Mouse (Mus musculus) kidney, embryonic 15.5 days (tissue): ENCODE measurements around the gene Abtb2. TPM values are rescaled to one million over a fixed set of nuclear protein-coding genes. Genes with fewer than 3 reads are reported as not detected.
A peak's percentile ranks its signal among the peaks of the same experiment; 100 is the strongest.

Experiments
- ATAC-seq: fragments of 200-750 bp; cut with Nextera tagmentation; replicated peaks from 2 replicates; pipeline ENCODE4 v1.8.0; 2017; ENCODE audit warnings: moderate TSS enrichment; ENCODE audit not compliant: low FRiP score
- H3K27ac ChIP-seq: fragments of 300-500 bp; sonication (generic); 2 replicates; pipeline ENCODE4 v1.5.1; 2015; ENCODE audit warnings: mild to moderate bottlenecking, inconsistent platforms
- H3K27me3 ChIP-seq: fragments of 300-500 bp; sonication (generic); 2 replicates; pipeline ENCODE4 v1.6.1; 2015; ENCODE audit warnings: inconsistent platforms
- H3K36me3 ChIP-seq: fragments of 300-500 bp; sonication (generic); 2 replicates; pipeline ENCODE4 v1.6.1; 2015; ENCODE audit warnings: inconsistent platforms
- H3K4me1 ChIP-seq: fragments of 300-500 bp; sonication (generic); 2 replicates; pipeline ENCODE4 v1.6.1; 2015; ENCODE audit warnings: inconsistent platforms
- H3K4me2 ChIP-seq: fragments of 300-500 bp; sonication (generic); 2 replicates; pipeline ENCODE4 v1.6.1; 2015; ENCODE audit warnings: moderate library complexity, mild to moderate bottlenecking, inconsistent platforms
- H3K4me3 ChIP-seq: fragments of 300-500 bp; sonication (generic); replicated peaks from 2 replicates; pipeline ENCODE4 v1.5.1; 2015; ENCODE audit warnings: mild to moderate bottlenecking, inconsistent platforms
- H3K9ac ChIP-seq: fragments of 300-500 bp; sonication (generic); 2 replicates; pipeline ENCODE4 v1.6.1; 2015; ENCODE audit warnings: mild to moderate bottlenecking, inconsistent platforms
- H3K9me3 ChIP-seq: fragments of 300-500 bp; sonication (generic); replicated peaks from 2 replicates; pipeline ENCODE4 v1.6.1; 2016; ENCODE audit warnings: inconsistent platforms
- WGBS: fragments of 180-500 bp; shearing (Covaris S2); methylation state at CpG from one replicate; pipeline ENCODE4 v1.1.7; 2015; ENCODE audit warnings: mixed read lengths; 5-methylcytosine and 5-hydroxymethylcytosine counted together
- polyA plus RNA-seq: library from polyadenylated mRNA; unstranded; fragments of >200 nt; fragmentation: Nextera tagmentation; extraction: Ambion mirVana; gene quantifications from 2 replicates; pipeline ENCODE4 v1.2.1, GENCODE M21; 2015

The Abtb2 gene
- polyA plus RNA-seq, 1 experiment from 2014 or later: 8.4 TPM

DNA sequence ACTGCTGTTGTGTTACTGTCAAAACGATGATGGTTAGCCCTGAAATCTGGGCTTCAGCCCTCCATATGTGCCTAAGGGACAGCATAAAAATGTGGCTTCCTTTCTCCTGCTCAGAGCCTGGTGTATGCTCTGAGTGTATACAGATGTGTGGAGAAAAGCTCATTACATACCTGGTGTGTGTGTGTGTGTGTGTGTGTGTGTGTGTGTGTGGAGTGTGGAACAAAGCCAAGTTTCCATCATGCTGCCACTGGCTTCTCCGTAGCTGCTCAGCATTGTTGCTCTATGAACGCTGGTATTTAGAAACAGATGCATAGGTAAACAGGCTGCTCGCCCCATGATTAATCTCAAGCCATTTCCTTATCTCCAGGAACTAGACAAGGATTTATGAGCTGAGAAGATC, 137.8 kb downstream of the Abtb2 start:
- Histone ChIP-seq H3K27me3 (no peaks in the 10 kb centered on the region), H3K36me3 (peaks cover 12% of the 10 kb centered on the region), H3K4me1 (peaks cover 11% of the 10 kb centered on the region), H3K9me3 (no peaks in the 10 kb centered on the region), H3K9ac (no peak overlapping the region), H3K4me2 (no peak overlapping the region), H3K4me3 (no peak overlapping the region), H3K27ac (no peak overlapping the region)
- ATAC-seq: no peak
- 63% methylated on average over 4 of the region's 4 CpGs for WGBS

DNA sequence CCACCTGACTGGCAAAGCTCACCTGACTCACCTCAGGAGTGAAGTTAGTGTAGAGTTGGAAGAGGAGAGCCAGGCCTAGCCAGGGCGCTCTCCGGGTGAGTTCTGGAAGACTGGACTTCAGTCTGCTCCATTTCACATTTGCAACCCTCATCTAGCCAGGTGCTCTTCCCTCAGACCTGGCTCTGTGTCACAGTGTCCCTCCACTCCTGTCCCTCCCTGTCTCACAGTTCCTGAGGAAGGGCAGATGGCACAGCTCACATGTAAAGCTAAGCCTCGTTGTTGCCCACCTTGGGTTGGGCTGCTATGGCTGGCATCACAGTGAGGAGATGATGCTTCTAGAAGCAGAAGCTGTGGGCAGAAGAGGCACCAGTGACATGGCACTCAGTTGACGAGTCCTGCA, 139.7 kb downstream of the Abtb2 start:
- H3K4me1 ChIP-seq: peaks cover 13% of the 10 kb centered on the region
- 69% methylated on average over 4 of the region's 4 CpGs for WGBS
- no peak overlapping the region for H3K27ac ChIP-seq
- ATAC-seq: no peak
- no peaks in the 10 kb centered on the region for H3K9me3 ChIP-seq
- H3K4me3 ChIP-seq: no peak overlapping the region
- H3K36me3 ChIP-seq: peaks cover 18% of the 10 kb centered on the region
- H3K27me3 ChIP-seq: no peaks in the 10 kb centered on the region
- H3K9ac ChIP-seq: no peak overlapping the region
- H3K4me2 ChIP-seq: no peak overlapping the region

DNA sequence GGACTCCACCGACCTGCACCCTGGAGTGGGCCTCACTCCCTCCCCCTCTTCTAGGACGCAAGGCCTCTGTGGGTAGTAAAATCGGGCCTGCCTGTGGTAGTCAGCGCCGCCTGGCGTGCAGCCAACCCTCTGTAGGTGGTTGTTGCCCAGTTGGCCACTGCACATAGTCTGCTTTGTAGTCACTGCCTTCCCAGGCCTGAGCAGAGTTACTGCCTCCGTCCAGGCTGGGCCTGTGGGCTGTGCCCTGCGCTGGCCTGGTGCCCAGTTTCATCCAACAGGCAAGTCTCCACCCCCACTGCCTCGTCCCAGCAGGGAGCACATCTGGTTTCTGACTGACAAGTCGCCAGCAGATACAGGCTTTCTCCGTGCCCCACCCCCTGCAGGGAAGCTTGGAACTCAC, 140.1 kb downstream of the Abtb2 start:
- no peak overlapping the region for H3K4me3 ChIP-seq
- no peak overlapping the region for H3K4me2 ChIP-seq
- H3K4me1 ChIP-seq: peaks cover 15% of the 10 kb centered on the region
- 27% methylated on average over 11 of the region's 11 CpGs for WGBS
- peak; percentile 74 for ATAC-seq
- peaks cover 22% of the 10 kb centered on the region for H3K36me3 ChIP-seq
- no peaks in the 10 kb centered on the region for H3K27me3 ChIP-seq
- H3K9me3 ChIP-seq: no peaks in the 10 kb centered on the region
- no peak overlapping the region for H3K27ac ChIP-seq
- H3K9ac ChIP-seq: no peak overlapping the region

DNA sequence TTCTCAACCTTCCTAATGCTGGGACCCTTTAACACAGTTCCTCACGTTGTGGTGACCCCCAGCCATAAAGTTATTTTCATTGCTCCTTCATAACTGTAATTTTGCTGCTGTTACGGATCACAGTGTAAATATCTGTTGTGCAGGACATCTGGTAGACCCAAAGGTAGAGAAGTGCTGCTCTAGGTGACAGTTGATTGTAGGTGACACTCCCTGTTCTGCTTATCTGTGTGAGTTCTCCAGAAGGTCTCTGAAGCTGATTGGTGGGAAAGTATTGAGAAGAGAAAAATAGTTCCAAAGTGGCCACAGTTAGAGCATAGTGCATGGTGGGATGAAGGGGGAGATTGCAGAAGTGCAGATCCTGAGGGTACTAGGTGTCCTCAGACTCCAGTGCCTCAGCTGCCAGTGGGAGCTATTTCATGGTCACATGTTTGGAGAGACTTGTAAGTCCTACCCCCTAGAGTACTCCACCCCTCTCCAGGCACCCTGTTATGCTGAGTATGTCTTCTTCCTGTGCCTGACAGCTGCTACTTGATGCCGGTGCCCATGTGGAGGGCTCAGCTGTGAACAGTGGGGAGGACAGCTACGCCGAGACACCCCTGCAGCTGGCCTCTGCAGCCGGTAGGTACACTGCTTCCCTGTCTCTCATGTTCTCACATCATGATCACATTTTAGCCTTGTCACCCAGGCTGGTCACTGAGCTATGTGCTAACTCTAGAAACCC, 141.1 kb downstream of the Abtb2 start:
- no peak overlapping the region for H3K4me3 ChIP-seq
- H3K27ac ChIP-seq: no peak overlapping the region
- H3K4me1 ChIP-seq: peaks cover 15% of the 10 kb centered on the region
- H3K4me2 ChIP-seq: no peak overlapping the region
- no peak for ATAC-seq
- H3K36me3 ChIP-seq: peaks cover 28% of the 10 kb centered on the region
- WGBS: 86% methylated on average over 6 of the region's 6 CpGs
- no peak overlapping the region for H3K9ac ChIP-seq
- H3K9me3 ChIP-seq: no peaks in the 10 kb centered on the region
- H3K27me3 ChIP-seq: no peaks in the 10 kb centered on the region

DNA sequence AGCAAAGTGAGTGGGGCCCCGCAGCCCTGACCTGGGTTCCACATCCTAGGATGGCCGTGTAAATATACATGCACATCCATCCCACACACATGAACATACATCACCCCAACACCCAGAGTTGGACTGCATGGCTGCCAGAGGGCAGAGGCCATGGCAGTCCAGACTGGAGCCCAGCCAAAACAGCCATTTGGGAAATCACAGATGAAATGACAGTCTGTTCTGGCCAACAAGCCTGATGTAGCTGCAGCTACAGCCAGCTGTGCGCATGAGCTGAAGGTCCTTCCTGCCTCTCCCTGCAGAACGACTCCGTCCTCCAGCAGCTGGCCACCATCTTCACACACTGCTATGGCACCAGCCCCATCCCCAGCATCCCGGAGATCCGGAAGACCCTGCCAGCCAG, 144.7 kb downstream of the Abtb2 start:
- H3K9ac ChIP-seq: no peak overlapping the region
- H3K4me2 ChIP-seq: no peak overlapping the region
- no peaks in the 10 kb centered on the region for H3K9me3 ChIP-seq
- ATAC-seq: no peak; the same call in 1 of the 2 replicates
- no peaks in the 10 kb centered on the region for H3K27me3 ChIP-seq
- H3K4me1 ChIP-seq: peaks cover 12% of the 10 kb centered on the region
- 73% methylated on average over 7 of the region's 7 CpGs for WGBS
- H3K4me3 ChIP-seq: no peak overlapping the region
- no peak overlapping the region for H3K27ac ChIP-seq
- H3K36me3 ChIP-seq: peaks cover 38% of the 10 kb centered on the region

DNA sequence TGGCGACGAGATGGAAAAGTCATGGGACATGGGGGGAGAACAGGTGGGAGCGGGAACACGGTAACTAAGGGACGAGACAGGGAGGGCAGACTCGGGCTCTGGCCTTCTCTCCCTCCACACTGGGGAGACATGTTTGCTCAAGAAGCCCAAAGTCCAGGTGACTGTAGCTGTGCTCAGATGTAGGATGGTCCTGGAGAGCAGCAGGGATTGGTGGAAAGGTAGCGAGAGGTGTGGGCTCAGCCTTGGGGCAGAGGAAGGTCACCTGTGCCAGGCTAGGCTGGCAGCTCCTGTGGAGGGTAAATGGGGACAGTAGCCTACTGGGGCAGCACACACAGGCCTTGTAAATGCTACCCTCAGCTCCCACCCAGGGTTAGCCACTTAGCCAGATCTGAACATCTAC, 147.7 kb downstream of the Abtb2 start:
- no peak overlapping the region for H3K9ac ChIP-seq
- H3K4me2 ChIP-seq: no peak overlapping the region
- no peak for ATAC-seq
- WGBS: 87% methylated on average over 7 of the region's 7 CpGs
- no peaks in the 10 kb centered on the region for H3K9me3 ChIP-seq
- H3K4me1 ChIP-seq: 0 out of 2 replicates have a peak, but pooled peaks cover 4% of the 10 kb centered on the region
- H3K27me3 ChIP-seq: no peaks in the 10 kb centered on the region
- peaks cover 55% of the 10 kb centered on the region for H3K36me3 ChIP-seq
- no peak overlapping the region for H3K4me3 ChIP-seq
- no peak overlapping the region for H3K27ac ChIP-seq

DNA sequence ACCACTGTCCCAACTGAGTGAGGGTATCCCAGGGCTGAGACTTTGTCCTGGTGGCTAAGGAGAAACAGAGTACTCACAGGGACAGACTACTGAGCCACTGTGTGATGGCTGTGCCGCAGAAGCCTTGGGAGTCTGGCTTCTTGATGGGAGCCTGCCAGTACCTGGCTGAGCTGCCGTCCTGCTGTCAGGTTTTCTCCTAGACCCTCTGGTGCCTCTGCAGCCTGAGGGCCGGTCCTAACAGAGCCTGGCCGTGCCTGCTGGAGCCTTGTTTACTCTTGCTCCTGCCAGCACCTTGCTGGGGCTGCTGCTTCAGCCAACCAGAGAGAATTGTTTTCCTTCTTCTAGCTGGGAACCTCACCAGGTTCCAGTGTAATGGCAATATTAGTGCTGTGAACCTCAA, 148.3 kb downstream of the Abtb2 start:
- ATAC-seq: no peak
- Histone ChIP-seq H3K4me3 (no peak overlapping the region), H3K27ac (no peak overlapping the region), H3K9me3 (no peaks in the 10 kb centered on the region), H3K27me3 (no peaks in the 10 kb centered on the region), H3K4me1 (0 out of 2 replicates have a peak, but pooled peaks cover 4% of the 10 kb centered on the region), H3K36me3 (peaks cover 55% of the 10 kb centered on the region), H3K9ac (no peak overlapping the region), H3K4me2 (no peak overlapping the region)
- 69% methylated on average over 4 of the region's 4 CpGs for WGBS

DNA sequence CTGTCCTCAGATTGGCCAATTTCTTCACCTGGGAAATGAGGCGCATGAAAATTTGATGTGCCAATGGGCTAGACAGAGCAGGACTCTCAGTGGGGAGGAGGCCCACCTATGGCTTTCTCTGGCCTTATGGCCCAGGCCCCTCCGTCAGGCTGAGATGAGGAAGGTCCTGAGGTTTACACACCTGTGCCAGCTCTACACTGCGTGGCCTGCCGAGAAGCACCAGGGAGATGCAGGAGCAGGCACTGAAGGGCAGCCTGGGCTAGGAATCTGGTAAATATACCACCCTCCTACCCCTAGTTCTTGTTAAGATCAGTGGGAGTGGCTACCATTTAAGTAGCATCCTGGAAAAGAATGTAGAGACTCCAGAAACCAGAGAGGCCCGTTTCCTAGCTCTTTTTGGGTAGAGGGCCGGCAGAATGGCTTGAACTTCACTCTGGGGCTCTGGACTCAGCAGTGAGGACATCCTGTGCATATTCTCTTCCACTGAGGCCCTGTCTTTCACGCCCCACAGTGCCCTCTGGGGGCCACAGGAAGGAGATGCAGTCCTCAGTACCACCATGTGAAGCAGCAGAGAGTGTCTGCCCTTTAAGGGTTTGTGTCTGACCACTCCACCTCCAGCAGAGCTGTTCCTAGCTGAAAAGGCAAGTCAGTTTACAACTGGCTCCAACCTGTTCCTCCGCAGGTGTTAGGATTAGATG, 152.6 kb downstream of the Abtb2 start:
- peak; percentile 60; the same call in 1 of the 2 replicates for ATAC-seq
- Histone ChIP-seq H3K9me3 (no peaks in the 10 kb centered on the region), H3K27ac (no peak overlapping the region), H3K4me3 (no peak overlapping the region), H3K27me3 (no peaks in the 10 kb centered on the region), H3K36me3 (peaks cover 66% of the 10 kb centered on the region), H3K9ac (no peak overlapping the region), H3K4me1 (no peaks in the 10 kb centered on the region), H3K4me2 (no peak overlapping the region)
- 62% methylated on average over 8 of the region's 8 CpGs for WGBS

DNA sequence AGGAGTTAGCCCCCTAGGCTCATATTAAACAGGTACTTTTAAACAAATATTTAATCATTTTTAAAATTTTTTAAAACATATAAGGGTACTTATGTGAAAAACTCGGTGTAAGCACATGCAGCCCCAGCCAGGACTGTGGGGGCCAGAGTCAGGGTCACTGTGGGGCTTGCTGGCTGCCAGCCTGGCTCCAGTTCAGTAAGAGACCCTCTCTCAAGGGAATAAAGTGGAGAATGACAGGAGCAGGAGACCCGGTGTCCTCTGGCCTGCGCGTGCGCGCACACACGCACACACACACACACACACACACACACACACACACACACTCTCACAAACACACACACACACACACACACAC, 153.2 kb downstream of the Abtb2 start:
- no peaks in the 10 kb centered on the region for H3K4me1 ChIP-seq
- H3K27ac ChIP-seq: no peak overlapping the region
- no peaks in the 10 kb centered on the region for H3K9me3 ChIP-seq
- H3K36me3 ChIP-seq: peaks cover 70% of the 10 kb centered on the region
- no peaks in the 10 kb centered on the region for H3K27me3 ChIP-seq
- no peak overlapping the region for H3K4me3 ChIP-seq
- no peak overlapping the region for H3K4me2 ChIP-seq
- WGBS: 91% methylated on average over 7 of the region's 7 CpGs
- ATAC-seq: no peak
- H3K9ac ChIP-seq: no peak overlapping the region

DNA sequence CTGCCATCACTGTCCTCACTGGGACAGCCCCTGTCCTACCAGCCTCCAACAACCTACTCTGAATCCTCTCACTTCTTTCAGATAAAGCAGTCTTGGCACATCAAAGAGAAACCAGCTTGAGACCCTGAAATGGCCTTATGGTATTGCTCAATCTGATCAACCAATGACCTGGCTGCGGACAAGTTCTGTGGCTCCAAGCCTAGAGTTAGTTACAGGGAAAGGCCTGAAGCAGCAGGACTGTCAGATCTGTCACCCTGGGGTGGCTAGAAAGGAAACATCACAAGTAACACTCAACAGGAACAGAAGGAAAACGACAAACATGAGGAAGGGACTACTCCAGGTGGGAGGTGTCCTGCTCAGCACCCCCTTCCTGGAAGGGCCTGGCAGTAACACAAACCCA, 158.4 kb downstream of the Abtb2 start:
- Histone ChIP-seq H3K4me1 (no peaks in the 10 kb centered on the region), H3K4me3 (no peak overlapping the region), H3K27me3 (no peaks in the 10 kb centered on the region), H3K9ac (no peak overlapping the region), H3K27ac (no peak overlapping the region), H3K4me2 (no peak overlapping the region), H3K9me3 (no peaks in the 10 kb centered on the region), H3K36me3 (peaks cover 91% of the 10 kb centered on the region)
- no peak for ATAC-seq
- 83% methylated on average over 2 of the region's 2 CpGs for WGBS

DNA sequence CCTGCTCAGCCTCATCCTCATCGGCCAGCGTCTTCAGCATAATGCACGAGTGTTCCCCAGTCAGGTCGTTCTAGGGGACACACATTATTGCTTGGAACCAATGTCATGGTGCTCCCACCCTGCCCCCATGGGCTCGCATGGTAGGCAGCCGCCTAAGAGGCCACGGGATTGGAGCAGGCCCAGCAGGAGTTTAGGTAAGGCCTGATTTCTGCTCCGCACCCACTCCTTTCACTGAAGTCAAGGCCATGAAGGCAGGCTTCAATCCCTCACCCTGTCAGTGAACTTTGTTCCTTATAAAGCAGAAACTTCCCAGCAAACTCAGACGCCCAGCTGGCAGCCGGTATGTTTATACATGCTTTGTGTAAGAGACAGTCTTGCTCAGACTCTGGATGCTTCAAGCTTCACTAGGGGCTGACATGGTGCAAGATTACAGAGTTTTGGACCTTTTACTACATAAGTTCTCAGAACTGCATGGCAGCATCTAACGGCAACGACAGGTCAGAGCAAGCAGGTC, 162.0 kb downstream of the Abtb2 start:
- H3K4me3 ChIP-seq: no peak overlapping the region

DNA sequence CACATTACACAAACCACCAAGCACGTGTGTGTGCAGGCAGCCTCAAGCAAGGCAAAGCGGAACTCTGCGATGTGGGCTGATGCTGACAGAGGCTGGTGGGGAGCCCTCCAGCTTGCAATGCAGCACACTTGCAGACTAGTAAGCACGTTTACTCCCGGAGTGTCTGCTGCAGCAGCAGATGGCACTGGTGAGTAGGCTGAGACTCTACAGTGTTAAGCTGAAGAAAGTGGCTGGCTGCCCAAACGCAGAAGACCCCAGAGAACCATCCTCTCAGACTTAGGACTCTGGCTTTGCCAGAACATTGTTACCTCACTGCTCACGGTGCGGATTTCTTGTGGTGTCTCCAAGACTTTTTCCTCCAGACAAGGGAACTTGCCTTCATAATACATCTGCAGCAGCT, 164.9 kb downstream of the Abtb2 start:
- no peak for ATAC-seq
- Histone ChIP-seq H3K9ac (no peak overlapping the region), H3K4me3 (no peak overlapping the region), H3K36me3 (peaks cover 94% of the 10 kb centered on the region), H3K9me3 (no peaks in the 10 kb centered on the region), H3K27ac (no peak overlapping the region), H3K4me1 (no peaks in the 10 kb centered on the region), H3K4me2 (no peak overlapping the region), H3K27me3 (no peaks in the 10 kb centered on the region)
- 86% methylated on average over 8 of the region's 8 CpGs for WGBS

More for the DNA sequence above, 162.0 kb downstream of the Abtb2 start:
- whole genome bisulfite sequencing: 83% methylated on average over 12 of the region's 12 CpGs
- no peak overlapping the region for H3K9ac ChIP-seq
- H3K36me3 ChIP-seq: peaks cover 94% of the 10 kb centered on the region
- H3K9me3 ChIP-seq: no peaks in the 10 kb centered on the region
- H3K4me2 ChIP-seq: no peak overlapping the region
- H3K27ac ChIP-seq: no peak overlapping the region
- ATAC-seq: no peak
- H3K27me3 ChIP-seq: no peaks in the 10 kb centered on the region
- no peaks in the 10 kb centered on the region for H3K4me1 ChIP-seq
